24 mouse cellular contexts compared by ENCODE assay signal in the genomic region with DNA sequence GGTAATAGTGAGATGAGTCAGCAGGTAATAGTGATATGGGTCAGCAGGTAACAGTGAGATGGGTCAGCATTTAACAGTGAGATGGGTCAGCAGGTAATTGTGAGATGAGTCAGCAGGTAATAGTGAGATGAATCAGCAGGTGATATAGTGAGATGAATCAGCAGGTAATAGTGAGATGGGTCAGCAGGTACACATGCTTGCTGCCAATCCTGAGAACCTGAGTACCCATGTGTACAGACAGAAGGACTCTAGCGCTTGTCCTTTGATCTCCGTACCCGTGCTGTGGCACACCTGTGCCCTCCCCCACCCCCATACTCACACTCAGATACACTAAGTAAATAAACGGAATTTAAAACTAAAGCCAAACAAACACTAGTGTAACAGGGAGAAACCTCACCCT. TPM values are rescaled to one million over a fixed set of nuclear protein-coding genes. Genes with fewer than 3 reads are reported as not detected.
DNase-seq lines count a peak whose midpoint lies in the region; ATAC-seq and TF ChIP-seq lines count a peak whose summit lies in the region.
"Had no signal": no experiment of that assay in that cellular context is flagged by ENCODE, and none has a peak within 500 bp of the region (broad histone marks: within the 10 kb centered on the region; RNA-seq: fewer than 3 reads in every experiment).

No protein-coding gene starts in this region.

- TF ChIP-seq CTCF in lung, postnatal 0 days (IDR thresholded peaks at IDR 0.05), result no peak

- H3K4me3 ChIP-seq in heart, embryonic 10.5 days, result no peak overlapping the region
- H3K4me3 ChIP-seq in lung, postnatal 0 days (ENCODE audit: low read depth, low read length), result no peak overlapping the region
- H3K4me3 ChIP-seq in intestine, embryonic 16.5 days (ENCODE audit: low read length), result no peak overlapping the region
- H3K4me3 ChIP-seq in stomach, embryonic 16.5 days (replicated peaks; ENCODE audit: low read length), result no peak overlapping the region
- H3K4me3 ChIP-seq: forebrain, embryonic 10.5 days; forebrain, embryonic 15.5 days; heart, adult 2 months; heart, embryonic 12.5 days; heart, embryonic 15.5 days; hindbrain, embryonic 12.5 days; hindbrain, embryonic 15.5 days had no signal

- 78% methylated on average over 4 of the region's 4 CpGs for WGBS in heart, embryonic 10.5 days
- 68% methylated on average over 4 of the region's 4 CpGs for WGBS in lung, postnatal 0 days
- 76% methylated on average over 4 of the region's 4 CpGs for WGBS in intestine, embryonic 16.5 days
- 75% methylated on average over 4 of the region's 4 CpGs for WGBS in stomach, embryonic 16.5 days

- no peak for TF ChIP-seq EP300 in lung, postnatal 0 days (IDR thresholded peaks at IDR 0.05)

- intact Hi-C loops in heart, postnatal 36 days (cut with DNase I), result loop anchor here (5.0 kb wide), 1 partner anchor 73 kb away; no protein-coding TSS in a partner anchor

- H3K4me1 ChIP-seq in heart, embryonic 10.5 days, result peaks cover 14% of the 10 kb centered on the region; the same call in 1 of the 2 replicates
- no peaks in the 10 kb centered on the region for H3K4me1 ChIP-seq in lung, postnatal 0 days (ENCODE audit: insufficient read depth, low read depth, low read length)
- no peaks in the 10 kb centered on the region for H3K4me1 ChIP-seq in intestine, embryonic 16.5 days (ENCODE audit: control insufficient read depth, insufficient read depth, low read length)
- no peaks in the 10 kb centered on the region for H3K4me1 ChIP-seq in stomach, embryonic 16.5 days (ENCODE audit: control insufficient read depth, insufficient read depth, low read length)
- H3K4me1 ChIP-seq: forebrain, embryonic 10.5 days; forebrain, embryonic 15.5 days; hindbrain, embryonic 12.5 days; hindbrain, embryonic 15.5 days had no signal

- no peak overlapping the region for H3K4me2 ChIP-seq in lung, postnatal 0 days (replicated peaks; ENCODE audit: low read depth, low read length)
- H3K4me2 ChIP-seq in intestine, embryonic 16.5 days (ENCODE audit: low read depth, low read length), result no peak overlapping the region
- H3K4me2 ChIP-seq in stomach, embryonic 16.5 days (ENCODE audit: low read depth, low read length), result no peak overlapping the region
- H3K4me2 ChIP-seq: forebrain, embryonic 15.5 days; heart, embryonic 12.5 days; heart, embryonic 15.5 days; hindbrain, embryonic 12.5 days; hindbrain, embryonic 15.5 days had no signal

- H3K36me3 ChIP-seq in heart, embryonic 10.5 days, result peaks cover 22% of the 10 kb centered on the region
- H3K36me3 ChIP-seq in lung, postnatal 0 days (ENCODE audit: insufficient read depth, low read length), result peaks cover 11% of the 10 kb centered on the region; the same call in 1 of the 2 replicates
- H3K36me3 ChIP-seq in intestine, embryonic 16.5 days (ENCODE audit: control insufficient read depth, insufficient read depth, low read length), result peaks cover 5% of the 10 kb centered on the region; the same call in 1 of the 2 replicates
- peaks cover 4% of the 10 kb centered on the region; the same call in 1 of the 2 replicates for H3K36me3 ChIP-seq in stomach, embryonic 16.5 days (ENCODE audit: control insufficient read depth, insufficient read depth, low read length)
- H3K36me3 ChIP-seq: G1E had no signal

- peak overlapping the region; percentile 29; the same call in 1 of the 2 replicates for H3K27ac ChIP-seq in heart, embryonic 10.5 days
- no peak overlapping the region for H3K27ac ChIP-seq in lung, postnatal 0 days (ENCODE audit: low read length)
- H3K27ac ChIP-seq in intestine, embryonic 16.5 days (ENCODE audit: low read length), result no peak overlapping the region
- no peak overlapping the region for H3K27ac ChIP-seq in stomach, embryonic 16.5 days (ENCODE audit: low read length)
- H3K27ac ChIP-seq: forebrain, embryonic 10.5 days; forebrain, embryonic 15.5 days; heart, adult 2 months; heart, embryonic 15.5 days; hindbrain, embryonic 12.5 days; hindbrain, embryonic 15.5 days had no signal

- DNase-seq in heart, embryonic 10.5 days (ENCODE audit: low spot score), result no peak
- no peak for DNase-seq in heart, postnatal 36 days
- peak; percentile 36 for DNase-seq in lung, postnatal 0 days (ENCODE audit: low spot score)
- DNase-seq in lung, postnatal 25 days (ENCODE audit: low spot score), result no peak
- no peak for DNase-seq in gastrocnemius, postnatal 25 days
- no peak for DNase-seq in yolk sac, embryonic 10.5 days (ENCODE audit: low spot score)
- DNase-seq: adrenal gland, postnatal 10 days; adrenal gland, postnatal 36 days; cerebellum, adult 18-20 months; cerebellum, adult 9-10 months; cerebellum, postnatal 14 days; gastrocnemius, postnatal 36 days; heart, adult 2 months; heart, postnatal 14 days had no signal

- H3K27me3 ChIP-seq in heart, embryonic 10.5 days (ENCODE audit: insufficient read depth, poor library complexity, severe bottlenecking), result no peaks in the 10 kb centered on the region
- H3K27me3 ChIP-seq in lung, postnatal 0 days (replicated peaks; ENCODE audit: insufficient read depth, low read length), result no peaks in the 10 kb centered on the region
- H3K27me3 ChIP-seq in intestine, embryonic 16.5 days (replicated peaks; ENCODE audit: control insufficient read depth, insufficient read depth, low read length), result no peaks in the 10 kb centered on the region
- H3K27me3 ChIP-seq in stomach, embryonic 16.5 days (ENCODE audit: control insufficient read depth, insufficient read depth, low read length), result no peaks in the 10 kb centered on the region
- H3K27me3 ChIP-seq: forebrain, embryonic 15.5 days; heart, embryonic 12.5 days; heart, embryonic 15.5 days; hindbrain, embryonic 12.5 days; hindbrain, embryonic 15.5 days; Patski had no signal

- no peak overlapping the region for H3K9ac ChIP-seq in lung, postnatal 0 days (replicated peaks; ENCODE audit: low read depth)
- H3K9ac ChIP-seq in intestine, embryonic 16.5 days (ENCODE audit: low read depth, low read length), result no peak overlapping the region
- H3K9ac ChIP-seq in stomach, embryonic 16.5 days (ENCODE audit: low read length), result no peak overlapping the region
- H3K9ac ChIP-seq: forebrain, embryonic 15.5 days; heart, embryonic 12.5 days; heart, embryonic 15.5 days; hindbrain, embryonic 12.5 days; hindbrain, embryonic 15.5 days had no signal

- ATAC-seq in lung, postnatal 0 days, result peak; percentile 25; the same call in 1 of the 2 replicates
- peak; percentile 55; the same call in 1 of the 2 replicates for ATAC-seq in intestine, embryonic 16.5 days
- peak; percentile 50; the same call in 1 of the 2 replicates for ATAC-seq in stomach, embryonic 16.5 days (ENCODE audit: insufficient read depth, low FRiP score)
- ATAC-seq: forebrain, embryonic 15.5 days; Patski had no signal

- H3K9me3 ChIP-seq in heart, embryonic 10.5 days, result no peaks in the 10 kb centered on the region
- H3K9me3 ChIP-seq in lung, postnatal 0 days (ENCODE audit: low read length), result no peaks in the 10 kb centered on the region
- no peaks in the 10 kb centered on the region for H3K9me3 ChIP-seq in intestine, embryonic 16.5 days (ENCODE audit: control insufficient read depth, low read length)
- H3K9me3 ChIP-seq in stomach, embryonic 16.5 days (replicated peaks; ENCODE audit: control insufficient read depth, low read length), result no peaks in the 10 kb centered on the region
- H3K9me3 ChIP-seq: forebrain, embryonic 10.5 days; forebrain, embryonic 15.5 days; G1E; heart, embryonic 12.5 days; heart, embryonic 15.5 days; hindbrain, embryonic 12.5 days; hindbrain, embryonic 15.5 days had no signal

RNA-seq across cellular contexts. Expression of gene Aldh5a1, which starts 22.5 kb away (rescaled TPM):
- polyA plus RNA-seq in heart, embryonic 10.5 days (2016; fragmentation: Nextera tagmentation; extraction: Ambion mirVana), result 4.5 and 7.1 TPM in 2 replicates
- 10 to 100 TPM; 23.4 to 26.5 TPM for total RNA-seq in heart, postnatal 36 days (2021)
- polyA plus RNA-seq in lung, postnatal 0 days (2015; fragmentation: Nextera tagmentation; extraction: Ambion mirVana), result 2.0 and 2.3 TPM in 2 replicates
- polyA plus RNA-seq in intestine, embryonic 16.5 days (2015; fragmentation: Nextera tagmentation; extraction: Ambion mirVana), result 8.1 TPM in 2 replicates
- 7.6 and 7.8 TPM in 2 replicates for polyA plus RNA-seq in stomach, embryonic 16.5 days (2015; fragmentation: Nextera tagmentation; extraction: Ambion mirVana)
- total RNA-seq in gastrocnemius, postnatal 25 days (2021), result 1 to 10 TPM; 5.8 to 5.9 TPM
- polyA plus RNA-seq: G1E had no signal

RNA-seq across cellular contexts. Expression of gene Gpld1, which starts 28.0 kb away (rescaled TPM):
- 0.11 and 0.33 TPM in 2 replicates for polyA plus RNA-seq in heart, embryonic 10.5 days (2016; fragmentation: Nextera tagmentation; extraction: Ambion mirVana)
- 1 to 10 TPM; 1.4 to 2.5 TPM for total RNA-seq in heart, postnatal 36 days (2021)
- polyA plus RNA-seq in lung, postnatal 0 days (2015; fragmentation: Nextera tagmentation; extraction: Ambion mirVana), result 0.56 and 0.99 TPM in 2 replicates
- polyA plus RNA-seq in intestine, embryonic 16.5 days (2015; fragmentation: Nextera tagmentation; extraction: Ambion mirVana), result 2.0 and 2.4 TPM in 2 replicates
- polyA plus RNA-seq in stomach, embryonic 16.5 days (2015; fragmentation: Nextera tagmentation; extraction: Ambion mirVana), result 4.0 and 5.0 TPM in 2 replicates
- total RNA-seq in gastrocnemius, postnatal 25 days (2021), result under 1 TPM; 0.40 to 0.43 TPM
